Mouse (Mus musculus): Measurements from ENCODE around the gene Scyl1. TPM values are rescaled to one million over a fixed set of nuclear protein-coding genes. Genes with fewer than 3 reads are reported as not detected.

Gene Scyl1
- total RNA-seq, 2 experiments from 2014 or later, result 103 to 107 TPM

- DNase-seq, result peak in 1 of 2 experiments; percentile 27
Observed at GRCm38 (mm10) chr19:5715793-5716688, 55.2 kb downstream of the Scyl1 start.

- DNase-seq, result peak; percentile 72 to 79
Observed at GRCm38 (mm10) chr19:5713730-5714129, 57.5 kb downstream of the Scyl1 start.

- DNase-seq, result no peak
Observed at GRCm38 (mm10) chr19:5713255-5713654, 58.0 kb downstream of the Scyl1 start.

- no peak for DNase-seq
Observed at GRCm38 (mm10) chr19:5711907-5712460, 59.2 kb downstream of the Scyl1 start.

- DNase-seq, result peak; percentile 76 to 86
Observed at GRCm38 (mm10) chr19:5711218-5711617, 60.0 kb downstream of the Scyl1 start.

- no peak for DNase-seq
Observed at GRCm38 (mm10) chr19:5710581-5710980, 60.6 kb downstream of the Scyl1 start.

GRCm38 (mm10) chr19:5710068-5710467 lies 61.2 kb downstream of the Scyl1 start:
- no peak for DNase-seq

Other genes starting within 250 kb of the Scyl1 start
- not detected for gene Ovol1, start 210.8 kb downstream of the Scyl1 start, total RNA-seq (2021)
- gene Ap5b1, start 203.4 kb downstream of the Scyl1 start, total RNA-seq (2021), result 1 to 10 TPM; 7.8 to 8.3 TPM
- 100 to 1,000 TPM; 124 to 139 TPM for gene Rnaseh2c, start 169.5 kb downstream of the Scyl1 start, total RNA-seq (2021)
- 10 to 100 TPM; 66.2 to 68.2 TPM for gene Kat5, start 161.2 kb downstream of the Scyl1 start, total RNA-seq (2021)
- gene Rela, start 133.9 kb downstream of the Scyl1 start, total RNA-seq (2021), result 10 to 100 TPM; 85.7 to 86.4 TPM
- gene Sipa1, start 107.7 kb downstream of the Scyl1 start, total RNA-seq (2021), result 10 to 100 TPM; 40.5 to 57.2 TPM
- 10 to 100 TPM; 44.7 to 45.8 TPM for gene Map3k11, start 82.7 kb downstream of the Scyl1 start, total RNA-seq (2021)
- 100 to 1,000 TPM in 1 of 2 experiments, 10 to 100 TPM in 1; 89.5 to 108 TPM for gene Pcnx3, start 82.5 kb downstream of the Scyl1 start, total RNA-seq (2021)
- gene Kcnk7, start 67.1 kb downstream of the Scyl1 start, total RNA-seq (2021), result not detected
- gene Ehbp1l1, start 45.1 kb downstream of the Scyl1 start, total RNA-seq (2021), result 10 to 100 TPM; 30.8 to 38.3 TPM
- 10 to 100 TPM; 41.4 to 66.5 TPM for gene Fam89b, start 41.8 kb downstream of the Scyl1 start, total RNA-seq (2021)
- gene Ltbp3, start 30.5 kb downstream of the Scyl1 start, total RNA-seq (2021), result 100 to 1,000 TPM; 222 to 305 TPM
- gene Frmd8, start 103.9 kb upstream of the Scyl1 start, total RNA-seq (2021), result 10 to 100 TPM; 35.5 to 52.6 TPM
- gene Slc25a45, start 106.4 kb upstream of the Scyl1 start, total RNA-seq (2021), result 10 to 100 TPM in 1 of 2 experiments, 1 to 10 TPM in 1; 9.4 to 33.2 TPM
- gene Tigd3, start 122.7 kb upstream of the Scyl1 start, total RNA-seq (2021), result 1 to 10 TPM in 1 of 2 experiments, under 1 TPM in 1; 0.92 to 1.4 TPM
- gene Dpf2, start 141.6 kb upstream of the Scyl1 start, total RNA-seq (2021), result 100 to 1,000 TPM in 1 of 2 experiments, 10 to 100 TPM in 1; 89.6 to 120 TPM
- 1 to 10 TPM; 6.0 to 6.2 TPM for gene Cdc42ep2, start 153.4 kb upstream of the Scyl1 start, total RNA-seq (2021)
- gene Pola2, start 192.8 kb upstream of the Scyl1 start, total RNA-seq (2021), result 10 to 100 TPM; 22.9 to 23.7 TPM
- not detected for gene Slc22a20, start 214.7 kb upstream of the Scyl1 start, total RNA-seq (2021)
- gene Capn1, start 244.5 kb upstream of the Scyl1 start, total RNA-seq (2021), result 10 to 100 TPM; 27.9 to 35.6 TPM

All from adrenal gland, postnatal 36 days (tissue).